Mouse (Mus musculus) limb, embryonic 14.5 days (tissue): ENCODE measurements around the gene Tnpo3. TPM values are rescaled to one million over a fixed set of nuclear protein-coding genes. Genes with fewer than 3 reads are reported as not detected.

ENCODE experiments used
- ATAC-seq: fragments of 200-750 bp; cut with Nextera tagmentation; 2 replicates; pipeline ENCODE4 v1.8.0; 2017; ENCODE audit warnings: low read depth, moderate number of reproducible peaks, moderate TSS enrichment; ENCODE audit not compliant: low FRiP score
- DNase-seq: peaks from one replicate; pipeline ENCODE4 v3.0.0-alpha.2; 2015; ENCODE audit warnings: low spot score
- H3K27ac ChIP-seq: fragments of 300-500 bp; sonication (generic); replicated peaks from 2 replicates; pipeline ENCODE4 v1.5.1; 2014; ENCODE audit warnings: low read depth, mild to moderate bottlenecking, low read length, moderate library complexity, mixed read lengths
- H3K27me3 ChIP-seq: fragments of 300-500 bp; sonication (generic); 2 replicates; pipeline ENCODE4 v1.6.1; 2014; ENCODE audit warnings: low read length, mixed read lengths; ENCODE audit not compliant: control insufficient read depth, insufficient read depth
- H3K36me3 ChIP-seq: fragments of 300-500 bp; sonication (generic); 2 replicates; pipeline ENCODE4 v1.6.1; 2014; ENCODE audit warnings: mild to moderate bottlenecking, low read length, moderate library complexity, mixed read lengths; ENCODE audit not compliant: control insufficient read depth, insufficient read depth
- H3K4me1 ChIP-seq: fragments of 300-500 bp; sonication (generic); 2 replicates; pipeline ENCODE4 v1.6.1; 2014; ENCODE audit warnings: antibody characterized with exemption, low read length, mixed read lengths; ENCODE audit not compliant: control insufficient read depth, insufficient read depth
- H3K4me2 ChIP-seq: fragments of 300-500 bp; sonication (generic); replicated peaks from 2 replicates; pipeline ENCODE4 v1.6.1; 2014; ENCODE audit warnings: low read depth, mild to moderate bottlenecking, low read length, moderate library complexity; ENCODE audit not compliant: severe bottlenecking
- H3K4me3 ChIP-seq: fragments of 300-500 bp; sonication (generic); replicated peaks from 2 replicates; pipeline ENCODE4 v1.5.1; 2014; ENCODE audit warnings: low read length
- H3K9ac ChIP-seq: fragments of 300-500 bp; sonication (generic); 2 replicates; pipeline ENCODE4 v1.6.1; 2014; ENCODE audit warnings: mild to moderate bottlenecking, low read depth, low read length, moderate library complexity; ENCODE audit not compliant: severe bottlenecking
- H3K9me3 ChIP-seq: fragments of 300-500 bp; sonication (generic); 2 replicates; pipeline ENCODE4 v1.6.1; 2016; ENCODE audit warnings: low read length; ENCODE audit not compliant: control insufficient read depth
- POLR2A ChIP-seq: fragments of 200-500 bp; IDR thresholded peaks from 2 replicates; pipeline ENCODE4 v1.8.0; 2012; ENCODE audit warnings: inconsistent platforms, mild to moderate bottlenecking, moderate library complexity, borderline replicate concordance; ENCODE audit not compliant: insufficient read depth, insufficient read length; ENCODE audit errors: extremely low read depth
- WGBS: fragments of 180-500 bp; shearing (Covaris S2); extraction: QIAGEN DNeasy Blood & Tissue Kit; methylation state at CpG from one replicate; pipeline ENCODE4 v1.1.7; 2014; 5-methylcytosine and 5-hydroxymethylcytosine counted together
- polyA plus RNA-seq, 2 experiments: library from polyadenylated mRNA; depleted of rRNA in 1 of 2; stranded (reverse) in 1 of 2; unstranded in 1 of 2; fragments of >200 nt; fragmentation: Nextera tagmentation in 1 of 2; extraction: Ambion mirVana in 1 of 2; gene quantifications; 2 replicates each; pipeline versions ENCODE4 v1.2.1 to v1.2.3; 2012 to 2014

Tnpo3 gene
- polyA plus RNA-seq, 2 experiments, result 64.0 to 82.7 TPM

DNA sequence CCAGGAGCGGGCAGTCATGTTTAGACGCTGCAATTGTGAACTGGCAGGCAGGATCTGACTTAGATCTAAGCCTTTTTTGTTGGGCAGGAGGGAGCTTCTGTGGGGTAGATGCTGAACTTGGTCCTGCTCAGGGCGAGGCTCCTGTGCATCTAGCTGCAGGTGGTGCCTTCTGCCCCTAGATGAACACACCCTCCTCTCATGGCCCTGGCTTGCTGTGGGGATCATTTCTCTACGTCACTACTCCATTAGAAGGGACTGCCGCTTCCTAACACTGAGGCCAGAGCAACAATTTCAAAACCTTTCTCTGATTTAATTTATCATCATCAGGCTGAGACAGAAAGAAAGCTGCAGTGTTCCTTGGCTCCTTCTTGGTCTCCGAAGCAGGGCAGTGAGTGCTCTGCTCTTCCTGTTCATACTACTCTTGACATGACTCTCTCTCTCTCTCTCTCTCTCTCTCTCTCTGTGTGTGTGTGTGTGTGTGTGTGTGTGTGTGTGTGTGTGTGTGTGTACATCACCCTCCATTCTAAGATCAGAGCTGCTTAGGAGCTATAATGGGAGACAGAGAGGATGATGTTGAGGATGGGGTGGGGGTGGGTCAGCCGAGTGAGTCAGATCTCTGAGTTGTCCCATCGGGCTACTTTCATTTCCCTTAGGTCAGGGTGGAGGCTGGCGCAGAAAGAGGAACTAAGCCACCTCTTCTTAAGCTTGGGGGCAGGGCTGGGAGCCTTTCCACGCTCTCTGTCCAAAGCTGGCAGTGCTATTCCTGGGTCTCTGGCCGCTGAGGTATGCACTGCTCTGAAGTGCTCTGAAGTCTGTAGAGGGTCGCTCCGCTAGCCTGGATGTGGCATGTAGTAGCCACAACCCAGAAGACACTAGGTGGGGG is 80.9 kb downstream of the Tnpo3 start:
- Histone ChIP-seq H3K27me3 (peaks cover 36% of the 10 kb centered on the region), H3K4me2 (no peak overlapping the region)

DNA sequence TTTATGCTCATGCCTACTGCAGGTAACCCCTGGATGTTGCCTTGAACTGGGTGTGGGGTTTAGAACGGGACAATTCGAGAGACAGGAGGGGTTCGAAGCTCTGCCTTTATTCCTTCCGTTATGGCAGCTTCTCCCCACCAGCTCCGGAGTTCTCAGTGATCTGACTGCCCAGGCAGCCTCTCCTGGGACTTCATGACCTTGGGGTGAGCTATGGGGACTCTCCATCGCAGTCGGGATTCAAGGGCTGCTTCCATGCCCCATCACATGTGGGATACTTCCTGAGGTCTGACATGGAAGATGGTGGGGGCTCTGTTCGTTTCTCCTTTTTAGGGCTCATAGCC is 81.6 kb downstream of the Tnpo3 start:
- 21% methylated on average over 8 of the region's 8 CpGs for WGBS
- Histone ChIP-seq H3K4me2 (no peak overlapping the region), H3K9ac (no peak overlapping the region), H3K9me3 (no peaks in the 10 kb centered on the region), H3K4me3 (peak overlapping the region; percentile 54; the same call in 1 of the 2 replicates), H3K27me3 (peaks cover 36% of the 10 kb centered on the region), H3K4me1 (peaks cover 7% of the 10 kb centered on the region), H3K36me3 (no peaks in the 10 kb centered on the region), H3K27ac (no peak overlapping the region)
- DNase-seq (no peak), ATAC-seq (no peak)
- TF ChIP-seq POLR2A, result no peak

More for the DNA sequence above, 80.9 kb downstream of the Tnpo3 start:
- Histone ChIP-seq H3K4me3 (no peak overlapping the region), H3K4me1 (peaks cover 7% of the 10 kb centered on the region), H3K36me3 (no peaks in the 10 kb centered on the region), H3K9me3 (no peaks in the 10 kb centered on the region), H3K27ac (no peak overlapping the region), H3K9ac (no peak overlapping the region)
- 27% methylated on average over 13 of the region's 13 CpGs for WGBS
- no peak for DNase-seq
- TF ChIP-seq POLR2A, result no peak
- no peak for ATAC-seq

DNA sequence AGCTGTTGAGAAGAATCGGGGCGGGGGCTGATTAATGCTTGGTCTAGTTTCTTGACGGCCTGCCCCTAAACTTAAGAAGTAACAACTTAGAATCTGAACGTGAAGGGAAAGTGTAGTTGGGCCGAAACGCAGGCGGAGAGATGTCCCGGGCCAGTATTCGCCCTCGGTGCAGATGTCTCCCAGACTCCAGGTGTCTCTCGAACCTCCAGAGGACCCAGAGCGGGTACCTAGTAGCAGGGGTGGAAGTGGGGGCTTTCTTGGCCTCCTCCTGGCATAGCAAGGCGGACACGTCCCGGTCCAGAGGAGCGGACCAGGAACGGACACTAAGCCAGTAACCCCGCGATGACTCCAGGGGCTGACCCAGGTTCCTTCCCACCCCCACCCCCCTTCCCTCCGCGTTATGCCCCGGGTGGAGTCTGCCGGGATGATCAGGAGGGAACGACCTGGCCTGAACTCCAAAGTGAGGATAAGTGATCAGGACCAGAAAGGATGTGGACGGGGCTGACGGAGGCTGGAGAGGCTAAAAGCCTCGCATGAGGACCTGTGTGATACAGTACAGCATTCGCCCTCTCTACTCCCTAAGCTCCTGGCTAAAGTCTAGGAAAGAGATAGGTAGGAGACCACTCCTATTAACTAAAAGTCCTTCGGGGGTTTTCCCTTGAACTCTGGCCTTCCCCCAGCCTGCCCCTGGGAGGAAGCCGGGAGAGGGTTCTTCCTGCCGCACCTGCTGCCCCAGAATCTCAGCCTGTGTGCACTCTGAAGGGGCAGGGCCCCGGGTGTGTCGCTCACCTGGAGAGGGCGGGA is 82.1 kb downstream of the Tnpo3 start:
- Histone ChIP-seq H3K4me3 (peak overlapping the region; percentile 54), H3K36me3 (no peaks in the 10 kb centered on the region), H3K4me1 (peaks cover 7% of the 10 kb centered on the region), H3K9ac (no peak overlapping the region), H3K27me3 (peaks cover 36% of the 10 kb centered on the region), H3K9me3 (no peaks in the 10 kb centered on the region), H3K27ac (no peak overlapping the region), H3K4me2 (peak overlapping the region; percentile 98)
- DNase-seq (no peak), ATAC-seq (no peak)
- WGBS, result 3% methylated on average over 29 of the region's 34 CpGs
- TF ChIP-seq POLR2A, result no peak

DNA sequence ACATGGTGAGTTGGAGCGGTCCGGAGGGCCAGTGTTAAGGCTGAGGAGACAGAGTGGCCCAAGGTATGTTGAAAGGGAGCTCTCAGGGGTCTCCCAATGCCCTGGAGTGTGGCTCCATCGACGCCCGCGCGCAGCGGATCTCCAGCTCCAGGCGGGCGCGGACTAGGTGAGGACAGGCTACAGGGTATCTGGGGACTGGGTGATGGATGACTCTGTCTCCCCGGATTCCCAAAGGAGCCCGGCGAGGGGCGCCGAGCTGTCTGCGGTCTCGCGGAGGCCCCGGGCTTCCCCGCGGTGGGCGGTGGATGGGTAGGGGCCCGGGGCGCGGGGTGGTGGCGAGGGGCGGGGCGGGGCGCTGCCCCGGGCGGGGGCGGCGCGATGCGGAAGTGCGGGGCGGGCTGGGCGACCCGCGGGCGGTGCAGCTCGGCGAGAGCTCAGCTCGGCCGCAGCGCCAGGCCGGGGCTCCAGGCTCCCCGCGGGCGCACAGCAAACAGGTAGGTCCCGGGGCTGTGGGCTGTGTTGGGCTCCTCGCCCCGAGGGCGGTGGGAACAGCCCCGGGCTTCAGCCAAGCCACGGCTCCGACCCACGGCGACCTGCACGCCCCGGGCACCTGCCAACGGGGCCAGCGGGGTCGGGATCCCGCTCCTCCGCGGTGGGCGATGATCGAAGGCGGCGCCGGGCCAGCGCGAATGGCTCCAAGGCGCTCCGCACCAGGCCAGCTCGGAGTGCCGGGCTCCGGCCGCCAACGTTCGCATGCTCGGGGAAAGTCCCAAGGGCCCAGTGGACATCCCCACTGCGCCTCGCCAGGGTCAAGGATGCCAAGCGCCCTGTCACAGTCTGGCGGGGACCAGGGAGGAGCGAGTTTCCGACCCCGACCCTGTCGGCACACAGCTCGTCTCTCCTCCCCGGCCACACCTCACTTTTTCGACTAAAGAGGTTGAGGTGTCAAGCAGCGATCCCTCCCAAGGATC is 83.1 kb downstream of the Tnpo3 start, which contains the start of gene Irf5:
Irf5 (plus strand) TSS at position 345 of the 971 bp plus-strand sequence.
- Histone ChIP-seq H3K27me3 (peaks cover 36% of the 10 kb centered on the region), H3K4me2 (peak within 1 kb of the TSS; percentile 98), H3K4me3 (peak within 1 kb of the TSS; percentile 54), H3K4me1 (peaks cover 7% of the 10 kb centered on the region), H3K36me3 (no peaks in the 10 kb centered on the region), H3K9me3 (no peaks in the 10 kb centered on the region), H3K9ac (peak within 1 kb of the TSS; percentile 61), H3K27ac (no peak within 1 kb of the TSS)
- ATAC-seq (peak; percentile 49), DNase-seq (no peak)
- TF ChIP-seq POLR2A, result no peak
- under 1% methylated on average over 52 of the region's 96 CpGs for WGBS
